Mouse (Mus musculus) left cerebral cortex, adult 6 months (tissue): ENCODE measurements around the gene Gm21637. TPM values are rescaled to one million over a fixed set of nuclear protein-coding genes. Genes with fewer than 3 reads are reported as not detected.

Experiments
- long read RNA-seq, 2 experiments: library from polyadenylated mRNA; unstranded; transcript quantifications; one replicate each; pipeline ENCODE4 v2.0.0; 2019 to 2020
- polyA plus RNA-seq: library from polyadenylated mRNA; unstranded; fragments of <200 nt; fragmentation: Nextera tagmentation; gene quantifications from 2 replicates; pipeline ENCODE4 v1.2.3, GENCODE M21; 2021

The Gm21637 gene
- not detected in 2 replicates for polyA plus RNA-seq
- long read RNA-seq, experiment 1, result 0 reads
- long read RNA-seq, experiment 2, result 0 reads

DNA sequence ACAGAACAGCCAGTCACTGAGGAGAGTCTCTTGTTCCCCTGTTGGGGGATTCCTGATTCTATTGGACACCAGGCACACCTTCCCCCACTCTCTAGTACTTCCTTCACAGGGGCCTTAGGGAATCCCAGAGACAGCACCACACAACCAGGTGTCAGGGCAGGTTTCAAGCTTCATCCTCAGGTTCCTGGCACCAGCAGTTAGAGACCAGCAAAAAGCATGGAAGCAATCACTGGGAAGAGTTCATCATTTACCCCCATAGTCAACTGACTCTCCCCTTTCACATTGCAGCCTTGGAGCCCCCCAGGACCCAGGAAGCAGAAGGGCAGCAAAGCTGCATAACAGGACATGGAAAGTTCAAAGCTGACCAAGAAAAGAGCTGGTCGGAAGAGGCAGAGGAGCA lies at the start of gene Gm21637:
Gene Gm21637 (plus strand): TSS at position 301 of the 400 bp plus-strand sequence.

Other genes starting within 250 kb of the Gm21637 start
- not detected in 2 replicates for gene Btbd35f25, start 244.9 kb upstream of the Gm21637 start, polyA plus RNA-seq
- not detected in 2 replicates for gene Btbd35f22, start 85.8 kb downstream of the Gm21637 start, polyA plus RNA-seq